Mouse (Mus musculus) cerebellum, adult 2 months (tissue): ENCODE results near the gene Dapl1. TPM values are rescaled to one million over a fixed set of nuclear protein-coding genes. Genes with fewer than 3 reads are reported as not detected.
A peak's percentile ranks its signal among the peaks of the same experiment; 100 is the strongest.

ENCODE experiments used
- DNase-seq, 2 experiments: peaks; one replicate each; pipeline ENCODE4 v3.0.0; 2021
- H3K27ac ChIP-seq: fragments of 200-500 bp; 2 replicates; pipeline ENCODE4 v1.5.1; 2012; ENCODE audit warnings: low read length, control low read depth, inconsistent platforms; ENCODE audit not compliant: insufficient read depth
- H3K27me3 ChIP-seq: fragments of 200-500 bp; 2 replicates; pipeline ENCODE4 v1.6.1; 2012; ENCODE audit warnings: inconsistent platforms, mild to moderate bottlenecking, low read length, moderate library complexity; ENCODE audit not compliant: control insufficient read depth, insufficient read depth
- H3K4me1 ChIP-seq: fragments of 200-500 bp; 2 replicates; pipeline ENCODE4 v1.6.1; 2011; ENCODE audit warnings: low read length; ENCODE audit not compliant: control insufficient read depth, insufficient read depth
- H3K4me3 ChIP-seq: fragments of 200-500 bp; replicated peaks from 2 replicates; pipeline ENCODE3; 2011; ENCODE audit warnings: mild to moderate bottlenecking, low read depth, low read length, control low read depth; ENCODE audit not compliant: insufficient read depth
- CTCF ChIP-seq: fragments of 200-500 bp; IDR thresholded peaks from 2 replicates; pipeline ENCODE4 v1.5.1; 2011; ENCODE audit warnings: low read depth, mild to moderate bottlenecking, control low read depth, low read length, moderate library complexity, borderline replicate concordance; ENCODE audit not compliant: insufficient read depth
- POLR2A ChIP-seq: fragments of 200-500 bp; IDR thresholded peaks from 2 replicates; pipeline ENCODE4 v1.6.1; 2011; ENCODE audit warnings: low read length, control low read depth, borderline replicate concordance; ENCODE audit not compliant: insufficient read depth
- WGBS: fragments of 180-500 bp; shearing (Covaris S2); methylation state at CpG from one replicate; pipeline ENCODE4 v1.1.7; 2018; 5-methylcytosine and 5-hydroxymethylcytosine counted together
- polyA plus RNA-seq: library from polyadenylated mRNA; depleted of rRNA; stranded (reverse); fragments of >200 nt; gene quantifications from 2 replicates; pipeline ENCODE4 v1.2.3, GENCODE M21; 2012

The Dapl1 gene
- polyA plus RNA-seq, 1 experiment, result 0.69 TPM

- no peak overlapping the region for H3K4me3 ChIP-seq
- no peak overlapping the region for H3K27ac ChIP-seq
- H3K4me1 ChIP-seq, result peaks cover 15% of the 10 kb centered on the region; the same call in 1 of the 2 replicates
- 88% methylated on average over 5 of the region's 5 CpGs for WGBS
- no peak for DNase-seq
- no peaks in the 10 kb centered on the region for H3K27me3 ChIP-seq
- TF ChIP-seq CTCF, result no peak
- TF ChIP-seq POLR2A, result no peak
Measured at GRCm38 (mm10) chr2:59466358-59466757, 18.1 kb upstream of the Dapl1 start.

GRCm38 (mm10) chr2:59467085-59467484, 17.4 kb upstream of the Dapl1 start:
- no peak for DNase-seq
- no peak overlapping the region for H3K27ac ChIP-seq
- TF ChIP-seq POLR2A, result no peak
- no peak for TF ChIP-seq CTCF
- no peaks in the 10 kb centered on the region for H3K27me3 ChIP-seq
- no peak overlapping the region for H3K4me3 ChIP-seq
- 84% methylated on average over 4 of the region's 4 CpGs for WGBS
- peaks cover 15% of the 10 kb centered on the region; the same call in 1 of the 2 replicates for H3K4me1 ChIP-seq

DNA sequence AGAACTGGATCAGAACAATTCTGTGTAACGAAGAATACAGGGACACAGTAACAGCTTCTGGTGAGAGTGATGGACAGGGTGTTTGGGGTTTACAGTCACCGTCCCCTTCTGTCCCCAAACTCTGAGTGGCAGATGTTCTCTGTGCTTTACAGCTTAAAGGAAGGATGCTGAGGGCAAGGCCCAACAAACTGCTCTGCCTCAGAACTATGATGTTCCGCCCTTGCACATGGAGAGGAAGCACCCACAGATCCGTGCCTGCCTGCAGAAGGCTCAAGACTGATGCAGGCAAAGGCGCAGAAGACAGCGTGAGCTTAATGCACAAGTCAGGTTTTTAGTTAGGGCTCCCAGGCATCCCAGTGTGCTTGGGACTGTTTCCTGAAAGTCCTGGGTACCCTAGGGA, 16.5 kb upstream of the Dapl1 start:
- no peak for DNase-seq
- 93% methylated on average over 6 of the region's 6 CpGs for WGBS
- peaks cover 12% of the 10 kb centered on the region; the same call in 1 of the 2 replicates for H3K4me1 ChIP-seq
- TF ChIP-seq CTCF, result no peak
- TF ChIP-seq POLR2A, result no peak
- no peak overlapping the region for H3K4me3 ChIP-seq
- no peaks in the 10 kb centered on the region for H3K27me3 ChIP-seq
- H3K27ac ChIP-seq, result no peak overlapping the region

DNA sequence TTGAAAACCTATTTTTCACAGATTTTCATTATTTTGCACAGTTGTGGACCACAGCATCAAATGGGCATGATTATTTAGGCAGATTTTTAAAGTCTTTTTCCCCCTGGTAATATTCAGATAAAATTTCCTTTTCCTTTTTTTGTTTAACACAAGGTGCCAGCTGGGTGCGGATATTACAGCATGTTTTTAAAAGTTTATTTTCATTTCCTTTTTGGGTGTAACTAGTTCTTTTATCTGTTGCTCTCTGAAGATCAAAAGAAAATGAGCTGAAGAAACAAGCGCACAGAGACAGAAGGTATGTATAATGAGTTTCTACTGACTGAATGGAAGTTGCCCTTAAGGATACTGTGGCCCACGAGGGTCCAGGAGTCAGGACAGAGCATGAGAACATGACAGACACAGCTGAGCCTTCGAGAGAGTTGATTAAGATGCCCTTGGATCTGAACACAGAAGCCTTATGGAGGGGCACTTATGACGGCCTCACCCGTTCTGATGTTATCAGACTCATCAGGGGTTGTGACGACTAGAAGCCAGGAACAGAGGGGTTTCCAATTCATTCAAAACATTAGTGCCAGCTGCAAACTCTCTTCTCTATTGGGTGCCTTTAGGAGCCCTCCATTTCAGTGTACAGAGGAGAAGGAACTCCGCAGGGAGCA, 14.7 kb upstream of the Dapl1 start:
- no peak overlapping the region for H3K27ac ChIP-seq
- WGBS, result 85% methylated on average over 8 of the region's 8 CpGs
- peaks cover 6% of the 10 kb centered on the region; the same call in 1 of the 2 replicates for H3K4me1 ChIP-seq
- H3K27me3 ChIP-seq, result no peaks in the 10 kb centered on the region
- no peak overlapping the region for H3K4me3 ChIP-seq
- TF ChIP-seq CTCF, result no peak
- DNase-seq, result no peak

- DNase-seq, result peak; percentile 41 to 42
Measured at GRCm38 (mm10) chr2:59470326-59471031, 14.0 kb upstream of the Dapl1 start.

DNA sequence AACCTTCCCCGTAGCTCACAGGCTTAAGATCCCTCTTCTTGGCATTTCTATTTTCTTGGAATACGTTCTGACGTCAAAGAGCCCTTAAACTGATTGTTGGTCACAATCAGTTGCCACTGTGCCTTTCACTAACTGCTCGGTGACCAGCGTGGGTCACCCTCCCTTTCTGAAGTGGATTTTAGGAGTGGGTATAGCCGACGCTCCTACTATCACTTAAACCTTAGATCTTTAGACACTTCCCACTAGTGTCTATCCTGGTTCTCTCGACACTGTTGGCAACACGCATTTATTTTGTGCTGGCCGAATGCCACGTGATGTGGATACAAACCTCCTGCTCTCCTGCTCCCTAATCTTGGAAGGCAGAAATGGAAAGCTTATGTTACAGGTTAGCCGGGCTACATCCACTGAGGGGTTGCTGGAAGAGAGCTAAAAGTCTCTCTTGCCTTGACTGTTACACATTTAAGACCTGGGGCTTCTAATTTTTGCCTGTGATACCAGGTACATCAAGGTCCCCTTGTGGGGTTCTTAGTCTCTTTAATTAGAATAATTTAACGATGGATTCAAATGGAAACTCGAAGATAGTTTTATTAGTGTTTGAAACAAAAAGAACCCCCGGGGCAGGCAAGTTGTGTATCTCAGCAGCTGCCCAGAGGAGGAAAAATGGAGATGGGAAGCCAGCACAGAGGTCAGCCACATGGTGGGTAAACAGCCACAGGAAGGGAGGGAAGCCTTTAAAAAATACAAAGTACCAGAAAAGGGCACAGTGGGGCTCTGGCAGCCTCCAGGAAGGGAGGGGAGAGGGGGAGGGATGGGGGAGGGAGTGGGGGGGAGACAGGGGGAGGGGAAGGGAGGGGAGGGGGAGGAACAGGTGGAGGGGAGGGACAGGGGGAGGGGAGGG, 13.2 kb upstream of the Dapl1 start:
- Histone ChIP-seq H3K27me3 (no peaks in the 10 kb centered on the region), H3K27ac (no peak overlapping the region), H3K4me1 (peaks cover 6% of the 10 kb centered on the region; the same call in 1 of the 2 replicates), H3K4me3 (no peak overlapping the region)
- TF ChIP-seq POLR2A (no peak), CTCF (no peak)
- 29% methylated on average over 15 of the region's 15 CpGs for WGBS
- peak; percentile 46 to 50 for DNase-seq

More at GRCm38 (mm10) chr2:59470326-59471031, 14.0 kb upstream of the Dapl1 start:
- no peaks in the 10 kb centered on the region for H3K27me3 ChIP-seq
- TF ChIP-seq POLR2A (no peak), CTCF (no peak)
- no peak overlapping the region for H3K27ac ChIP-seq
- no peak overlapping the region for H3K4me3 ChIP-seq
- WGBS, result 28% methylated on average over 11 of the region's 11 CpGs
- peaks cover 6% of the 10 kb centered on the region; the same call in 1 of the 2 replicates for H3K4me1 ChIP-seq

- Histone ChIP-seq H3K4me3 (no peak overlapping the region), H3K27me3 (no peaks in the 10 kb centered on the region), H3K27ac (no peak overlapping the region), H3K4me1 (peaks cover 6% of the 10 kb centered on the region; the same call in 1 of the 2 replicates)
- TF ChIP-seq POLR2A, result no peak
- TF ChIP-seq CTCF, result no peak
- DNase-seq, result no peak
- WGBS, result 97% methylated on average over 4 of the region's 4 CpGs
Measured at GRCm38 (mm10) chr2:59474336-59474735, 10.1 kb upstream of the Dapl1 start.
